Mouse (Mus musculus) bone marrow, adult 2 months (tissue): Measurements from ENCODE around the gene Pde4d. TPM values are rescaled to one million over a fixed set of nuclear protein-coding genes. Genes with fewer than 3 reads are reported as not detected.

Experiments
- H3K27ac ChIP-seq: fragments of 200-500 bp; 2 replicates; pipeline ENCODE4 v1.5.1; 2012; ENCODE audit warnings: low read depth, mild to moderate bottlenecking, control low read depth, inconsistent platforms, low read length; ENCODE audit not compliant: control insufficient read depth, poor library complexity, insufficient read depth
- H3K4me1 ChIP-seq: fragments of 200-500 bp; 2 replicates; pipeline ENCODE4 v1.6.1; 2011; ENCODE audit warnings: low read length; ENCODE audit not compliant: control insufficient read depth, insufficient read depth
- H3K4me3 ChIP-seq: fragments of 200-500 bp; replicated peaks from 2 replicates; pipeline ENCODE3; 2011; ENCODE audit warnings: mild to moderate bottlenecking, low read depth, low read length, control low read depth; ENCODE audit not compliant: control insufficient read depth
- CTCF ChIP-seq: fragments of 200-500 bp; IDR thresholded peaks from 2 replicates; pipeline ENCODE4 v1.5.1; 2011; ENCODE audit warnings: low read length, control low read depth; ENCODE audit not compliant: control insufficient read depth, insufficient read depth
- POLR2A ChIP-seq: fragments of 200-500 bp; IDR thresholded peaks from 2 replicates; pipeline ENCODE4 v1.6.1; 2011; ENCODE audit warnings: low read depth, mild to moderate bottlenecking, control low read depth, low read length, borderline replicate concordance; ENCODE audit not compliant: control insufficient read depth
- WGBS: fragments of 180-500 bp; shearing (Covaris S2); methylation state at CpG from one replicate; pipeline ENCODE4 v1.1.7; 2018; 5-methylcytosine and 5-hydroxymethylcytosine counted together
- polyA plus RNA-seq: library from polyadenylated mRNA; stranded (reverse); fragments of >200 nt; gene quantifications from 2 replicates; pipeline ENCODE4 v1.2.4, GENCODE M21; 2011; ENCODE audit warnings: low replicate concordance; ENCODE audit not compliant: missing spikeins, insufficient read depth, insufficient read length

The Pde4d gene
- polyA plus RNA-seq, 1 experiment: 17.6 TPM

GRCm38 (mm10) chr13:109628606-109629005 lies 1178.9 kb downstream of the Pde4d start:
- Histone ChIP-seq H3K4me3 (no peak overlapping the region), H3K27ac (no peak overlapping the region), H3K4me1 (0 out of 2 replicates have a peak, but pooled peaks cover 2% of the 10 kb centered on the region)
- WGBS: 76% methylated on average over 4 of the region's 4 CpGs
- TF ChIP-seq POLR2A: no peak
- no peak for TF ChIP-seq CTCF

GRCm38 (mm10) chr13:109629216-109629615 lies 1179.5 kb downstream of the Pde4d start:
- Histone ChIP-seq H3K4me1 (peaks cover 2% of the 10 kb centered on the region; the same call in 1 of the 2 replicates), H3K4me3 (no peak overlapping the region), H3K27ac (no peak overlapping the region)
- TF ChIP-seq POLR2A (no peak), CTCF (no peak)
- WGBS: 58% methylated on average over 5 of the region's 5 CpGs

GRCm38 (mm10) chr13:109631399-109632026 lies 1181.8 kb downstream of the Pde4d start:
- H3K4me3 ChIP-seq: no peak overlapping the region
- TF ChIP-seq CTCF (no peak), POLR2A (no peak)
- H3K4me1 ChIP-seq: peaks cover 2% of the 10 kb centered on the region; the same call in 1 of the 2 replicates
- no peak overlapping the region for H3K27ac ChIP-seq
- WGBS: 82% methylated on average over 10 of the region's 10 CpGs

- peaks cover 2% of the 10 kb centered on the region; the same call in 1 of the 2 replicates for H3K4me1 ChIP-seq
- 23% methylated on average over 7 of the region's 7 CpGs for WGBS
- TF ChIP-seq CTCF: no peak
- no peak for TF ChIP-seq POLR2A
- peak overlapping the region; percentile 44 for H3K4me3 ChIP-seq
- peak overlapping the region; percentile 58 for H3K27ac ChIP-seq
These were observed 1182.8 kb downstream of the Pde4d start for GRCm38 (mm10) chr13:109632387-109633036.

- no peak overlapping the region for H3K4me3 ChIP-seq
- H3K27ac ChIP-seq: peak overlapping the region; percentile 58; the same call in 1 of the 2 replicates
- peaks cover 2% of the 10 kb centered on the region; the same call in 1 of the 2 replicates for H3K4me1 ChIP-seq
- TF ChIP-seq CTCF: no peak
- no peak for TF ChIP-seq POLR2A
- WGBS: 26% methylated on average over 3 of the region's 3 CpGs
These were observed 1183.3 kb downstream of the Pde4d start for GRCm38 (mm10) chr13:109633037-109633418.

GRCm38 (mm10) chr13:109635901-109636520 lies 1186.3 kb downstream of the Pde4d start:
- no peak overlapping the region for H3K27ac ChIP-seq
- H3K4me3 ChIP-seq: no peak overlapping the region
- TF ChIP-seq CTCF (no peak), POLR2A (no peak)
- H3K4me1 ChIP-seq: peaks cover 2% of the 10 kb centered on the region; the same call in 1 of the 2 replicates
- 55% methylated on average over 10 of the region's 10 CpGs for WGBS

GRCm38 (mm10) chr13:109638273-109638672 lies 1188.5 kb downstream of the Pde4d start:
- no peak overlapping the region for H3K4me3 ChIP-seq
- TF ChIP-seq POLR2A (no peak), CTCF (no peak)
- no peaks in the 10 kb centered on the region; the same call in 1 of the 2 replicates for H3K4me1 ChIP-seq
- H3K27ac ChIP-seq: no peak overlapping the region

- peaks cover 1% of the 10 kb centered on the region for H3K4me1 ChIP-seq
- TF ChIP-seq POLR2A (no peak), CTCF (no peak)
- no peak overlapping the region for H3K27ac ChIP-seq
- no peak overlapping the region for H3K4me3 ChIP-seq
- WGBS: 87% methylated on average over 6 of the region's 6 CpGs
These were observed 1189.5 kb downstream of the Pde4d start for GRCm38 (mm10) chr13:109639286-109639685.
